Mouse (Mus musculus): ENCODE measurements around the gene Ptdss2. TPM values are rescaled to one million over a fixed set of nuclear protein-coding genes. Genes with fewer than 3 reads are reported as not detected.

The Ptdss2 gene
- 10 to 100 TPM; 18.6 to 26.4 (median 22.0) TPM for total RNA-seq (2022)

GRCm38 (mm10) chr7:141122245-141122644 lies at the start of gene Ptdss2:
Gene Ptdss2, plus strand, starts transcription at chr7:141122382.
- no peak for DNase-seq (ENCODE audit: low spot score in 2 of 2)

- no peak for DNase-seq (ENCODE audit: low spot score in 2 of 2)
These were observed 48.4 kb upstream of the Ptdss2 start for GRCm38 (mm10) chr7:141073782-141074181.

- DNase-seq (ENCODE audit: low spot score in 2 of 2): no peak
These were observed 44.3 kb upstream of the Ptdss2 start, which contains the start of gene Pkp3 for GRCm38 (mm10) chr7:141077841-141078240. Gene Pkp3, plus strand, starts transcription at chr7:141078218.

- no peak for DNase-seq (ENCODE audit: low spot score in 2 of 2)
These were observed 43.3 kb upstream of the Ptdss2 start for GRCm38 (mm10) chr7:141078876-141079275.

- DNase-seq (ENCODE audit: low spot score in 2 of 2): no peak
These were observed 42.4 kb upstream of the Ptdss2 start for GRCm38 (mm10) chr7:141079481-141080449.

- DNase-seq (ENCODE audit: low spot score in 2 of 2): no peak
These were observed 34.3 kb upstream of the Ptdss2 start for GRCm38 (mm10) chr7:141087894-141088293.

GRCm38 (mm10) chr7:141088473-141088872 lies 33.7 kb upstream of the Ptdss2 start:
- no peak for DNase-seq (ENCODE audit: low spot score in 2 of 2)

GRCm38 (mm10) chr7:141090228-141090627 lies 32.0 kb upstream of the Ptdss2 start:
- DNase-seq (ENCODE audit: low spot score in 2 of 2): no peak

GRCm38 (mm10) chr7:141092051-141092735 lies 30.0 kb upstream of the Ptdss2 start:
- DNase-seq (ENCODE audit: low spot score in 2 of 2): peak; percentile 78 to 84

GRCm38 (mm10) chr7:141093950-141094349 lies 28.2 kb upstream of the Ptdss2 start:
- DNase-seq (ENCODE audit: low spot score in 2 of 2): no peak

GRCm38 (mm10) chr7:141094487-141095205 lies 27.5 kb upstream of the Ptdss2 start:
- no peak for DNase-seq (ENCODE audit: low spot score in 2 of 2)

GRCm38 (mm10) chr7:141096021-141096420 lies 26.2 kb upstream of the Ptdss2 start:
- no peak for DNase-seq (ENCODE audit: low spot score in 2 of 2)

- peak in 1 of 2 experiments; percentile 17 for DNase-seq (ENCODE audit: low spot score in 2 of 2)
These were observed 25.5 kb upstream of the Ptdss2 start for GRCm38 (mm10) chr7:141096649-141097056.

- no peak for DNase-seq (ENCODE audit: low spot score in 2 of 2)
These were observed 25.0 kb upstream of the Ptdss2 start for GRCm38 (mm10) chr7:141097177-141097576.

GRCm38 (mm10) chr7:141099911-141100691 lies 22.1 kb upstream of the Ptdss2 start, which contains the start of gene Sigirr:
Gene Sigirr, minus strand, starts transcription at chr7:141100572.
- no peak for DNase-seq (ENCODE audit: low spot score in 2 of 2)

GRCm38 (mm10) chr7:141103161-141103560 lies 19.0 kb upstream of the Ptdss2 start:
- no peak for DNase-seq (ENCODE audit: low spot score in 2 of 2)

- no peak for DNase-seq (ENCODE audit: low spot score in 2 of 2)
These were observed 6.3 kb upstream of the Ptdss2 start for GRCm38 (mm10) chr7:141115874-141116273.

GRCm38 (mm10) chr7:141117636-141118035 lies 4.5 kb upstream of the Ptdss2 start, which contains the start of gene Ano9:
Gene Ano9, minus strand, starts transcription at chr7:141117806.
- no peak for DNase-seq (ENCODE audit: low spot score in 2 of 2)

- DNase-seq (ENCODE audit: low spot score in 2 of 2): no peak
These were observed 2.7 kb upstream of the Ptdss2 start for GRCm38 (mm10) chr7:141119487-141119886.

GRCm38 (mm10) chr7:141120605-141121004 lies 1.6 kb upstream of the Ptdss2 start:
- DNase-seq (ENCODE audit: low spot score in 2 of 2): no peak
